Mouse (Mus musculus): ENCODE data around the gene Rps12. TPM values are rescaled to one million over a fixed set of nuclear protein-coding genes. Genes with fewer than 3 reads are reported as not detected.
"Not testable (repeated sequence)": the region's sequence is repeated elsewhere in the genome, so short reads cannot be mapped to it uniquely, and the experiment has no call there.

Rps12 gene
- polyA plus RNA-seq, 1 experiment = 4,767 TPM

DNA sequence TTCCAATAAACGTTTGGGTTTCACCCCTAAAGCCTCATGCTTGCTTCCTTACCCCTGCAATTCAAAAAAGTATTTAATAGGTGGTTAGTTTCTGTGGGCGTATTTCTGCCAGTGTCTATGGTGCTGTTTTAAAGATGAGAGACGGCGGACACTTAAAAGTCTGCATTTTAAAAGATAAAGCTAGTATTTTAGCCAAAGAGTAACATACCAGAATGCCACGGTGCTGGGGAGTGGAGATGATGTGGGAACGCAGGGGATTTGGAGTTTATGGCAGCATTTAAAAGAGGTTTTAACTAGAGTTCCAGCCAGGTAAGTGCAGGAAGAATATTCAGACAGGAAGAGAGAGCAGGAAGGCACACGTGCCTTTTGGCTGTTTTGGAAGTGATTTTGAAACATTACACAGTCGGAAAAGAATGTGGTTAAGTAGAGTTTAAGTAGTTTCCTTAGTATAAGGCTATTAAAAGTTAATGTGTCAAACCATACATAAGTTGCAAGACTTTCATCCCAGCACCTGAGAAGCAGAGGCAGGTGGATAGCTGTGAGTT lies 1.1 kb upstream of the Rps12 start:
- peak overlapping the region; percentile 93 for H3K4me2 ChIP-seq (ENCODE audit: low read depth)
- TF ChIP-seq POLR2AphosphoS2 (IDR thresholded peaks at IDR 0.05; ENCODE audit: insufficient read length, low read depth) (no peak), TCF3 (IDR thresholded peaks at IDR 0.05; ENCODE audit: insufficient read length, low read depth) (no peak), E2F4 (IDR thresholded peaks at IDR 0.05; ENCODE audit: insufficient read depth) (no peak), SRF (IDR thresholded peaks at IDR 0.05; ENCODE audit: control insufficient read depth, insufficient read length, low read depth) (no peak), CEBPB (IDR thresholded peaks at IDR 0.05; ENCODE audit: insufficient read depth, poor library complexity, severe bottlenecking) (no peak)
- peak overlapping the region; percentile 86 for H3K4me3 ChIP-seq
- peaks cover 27% of the 10 kb centered on the region for H3K79me2 ChIP-seq (ENCODE audit: control insufficient read depth, insufficient read depth)
- H3ac ChIP-seq (ENCODE audit: control insufficient read depth, insufficient read length) = peak overlapping the region; percentile 18
- peaks cover 33% of the 10 kb centered on the region for H3K36me3 ChIP-seq (ENCODE audit: control insufficient read depth, insufficient read depth)
- no peaks in the 10 kb centered on the region for H3K27me3 ChIP-seq (ENCODE audit: control insufficient read depth, insufficient read depth, insufficient read length)

DNA sequence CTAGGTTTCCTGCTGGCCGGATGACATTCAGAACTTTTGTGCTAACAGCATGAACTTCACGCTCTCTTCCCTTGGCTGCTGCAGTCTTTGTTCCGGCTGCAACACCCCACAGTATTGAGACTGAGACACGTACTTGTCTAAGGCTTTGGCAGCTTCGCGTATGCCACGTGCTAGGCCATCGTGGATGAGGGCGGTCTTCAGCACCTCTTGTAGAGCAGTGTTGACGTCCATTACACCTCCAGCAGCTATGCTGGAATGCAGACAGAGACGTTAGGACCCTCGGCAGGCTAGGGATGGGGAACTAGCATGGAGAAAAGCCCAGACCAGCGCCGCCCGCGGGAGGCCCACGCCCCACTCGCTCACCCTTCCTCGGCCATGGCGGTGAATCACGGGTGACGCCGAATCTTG lies 440 bp downstream of the Rps12 start:
- not testable (repeated sequence) for H3K27me3 ChIP-seq (ENCODE audit: control insufficient read depth, insufficient read depth, insufficient read length)
- Histone ChIP-seq H3K4me2 (ENCODE audit: low read depth) (peak overlapping the region; percentile 87), H3K79me2 (ENCODE audit: control insufficient read depth, insufficient read depth) (peaks cover 27% of the 10 kb centered on the region), H3ac (ENCODE audit: control insufficient read depth, insufficient read length) (peak overlapping the region; percentile 18), H3K4me3 (peak overlapping the region; percentile 86), H3K36me3 (ENCODE audit: control insufficient read depth, insufficient read depth) (peaks cover 34% of the 10 kb centered on the region)
- peak; percentile 28 for TF ChIP-seq MAX (IDR thresholded peaks at IDR 0.05; ENCODE audit: low read depth)

DNA sequence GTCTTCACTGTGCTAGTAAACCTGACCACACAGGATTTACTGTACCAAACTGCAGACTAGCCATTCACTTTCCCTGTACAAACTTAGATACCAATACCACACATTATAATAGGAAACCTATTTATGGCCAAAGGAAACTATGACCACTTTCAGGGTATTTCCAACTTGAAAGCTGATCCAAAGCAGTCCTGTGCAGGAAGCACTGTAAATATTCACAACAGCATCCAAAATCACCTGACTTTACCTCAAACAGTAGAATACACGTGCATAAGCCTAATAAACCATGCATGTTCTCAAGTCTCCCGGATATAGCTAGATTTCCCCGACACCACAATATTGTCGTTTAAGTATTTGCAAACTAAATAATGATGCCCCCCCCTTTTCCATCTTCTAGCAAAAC lies 1.0 kb downstream of the Rps12 start:
- H3K4me3 ChIP-seq = peak overlapping the region; percentile 86
- H3K79me2 ChIP-seq (ENCODE audit: control insufficient read depth, insufficient read depth) = peaks cover 27% of the 10 kb centered on the region
- no peaks in the 10 kb centered on the region for H3K27me3 ChIP-seq (ENCODE audit: control insufficient read depth, insufficient read depth, insufficient read length)
- H3ac ChIP-seq (ENCODE audit: control insufficient read depth, insufficient read length) = peak overlapping the region; percentile 18
- peak overlapping the region; percentile 87 for H3K4me2 ChIP-seq (ENCODE audit: low read depth)
- TF ChIP-seq MYOG (IDR thresholded peaks at IDR 0.05; ENCODE audit: control insufficient read depth in 1 of 3, insufficient read depth in 1 of 3, insufficient read length in 2 of 3, low read depth in 2 of 3) (no peak), TCF12 (IDR thresholded peaks at IDR 0.05; ENCODE audit: insufficient read depth, poor library complexity, severe bottlenecking) (no peak), REST (IDR thresholded peaks at IDR 0.05; ENCODE audit: insufficient read depth, insufficient read length) (no peak), TCF3 (IDR thresholded peaks at IDR 0.05; ENCODE audit: insufficient read length, low read depth) (no peak), POLR2AphosphoS2 (IDR thresholded peaks at IDR 0.05; ENCODE audit: insufficient read length, low read depth) (no peak), MAX (IDR thresholded peaks at IDR 0.05; ENCODE audit: low read depth) (no peak), MYOD1 (IDR thresholded peaks at IDR 0.05; ENCODE audit: control insufficient read depth in 1 of 3, insufficient read length in 2 of 3, low read depth in 2 of 3) (no peak)
- H3K36me3 ChIP-seq (ENCODE audit: control insufficient read depth, insufficient read depth) = peaks cover 34% of the 10 kb centered on the region

DNA sequence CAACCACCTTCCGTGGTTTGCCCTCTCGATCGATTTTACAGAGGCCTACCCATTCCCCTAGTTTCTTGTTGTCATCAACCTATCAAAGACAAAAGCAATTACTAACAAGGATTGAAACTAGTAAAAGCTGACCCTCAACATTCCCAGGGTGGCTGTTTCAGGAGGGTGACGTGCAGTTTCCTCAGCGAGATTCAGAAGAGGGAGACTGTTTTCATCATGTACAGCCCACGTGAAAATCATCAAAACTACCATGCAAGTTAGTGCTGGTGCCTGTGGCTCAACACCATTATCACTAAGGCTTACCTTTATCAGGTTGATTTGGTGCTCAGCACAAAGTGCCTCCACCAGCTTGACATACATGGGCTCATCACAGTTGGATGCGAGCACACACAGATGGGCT lies 1.5 kb downstream of the Rps12 start:
- not testable (repeated sequence) for H3K27me3 ChIP-seq (ENCODE audit: control insufficient read depth, insufficient read depth, insufficient read length)
- H3K4me2 ChIP-seq (ENCODE audit: low read depth) = peak overlapping the region; percentile 87
- H3K4me3 ChIP-seq = peak overlapping the region; percentile 86
- peak overlapping the region; percentile 18 for H3ac ChIP-seq (ENCODE audit: control insufficient read depth, insufficient read length)
- H3K79me2 ChIP-seq (ENCODE audit: control insufficient read depth, insufficient read depth) = peaks cover 27% of the 10 kb centered on the region
- peaks cover 34% of the 10 kb centered on the region for H3K36me3 ChIP-seq (ENCODE audit: control insufficient read depth, insufficient read depth)
- TF ChIP-seq POLR2AphosphoS2 (IDR thresholded peaks at IDR 0.05; ENCODE audit: insufficient read length, low read depth) = peak; percentile 27

DNA sequence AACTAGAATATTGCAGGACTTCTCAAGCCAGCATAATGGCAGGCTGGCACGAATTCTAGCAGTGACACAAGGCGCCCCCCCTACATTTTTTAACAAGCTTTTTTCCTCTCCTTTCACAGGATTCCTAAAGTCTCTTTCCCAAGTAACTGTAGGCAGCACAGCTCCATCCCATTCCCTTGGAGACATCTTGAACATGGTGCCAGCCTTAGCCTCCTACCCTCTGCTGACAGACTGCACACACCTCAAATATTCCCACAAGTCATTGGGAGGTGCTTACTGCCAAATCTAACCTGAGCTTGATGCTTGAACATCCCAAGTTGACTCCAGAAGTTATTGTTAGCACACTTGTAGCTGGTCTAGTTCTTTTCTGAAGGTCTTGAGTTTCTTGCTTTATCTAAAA lies 3.0 kb downstream of the Rps12 start:
- Histone ChIP-seq H3ac (ENCODE audit: control insufficient read depth, insufficient read length) (no peak overlapping the region), H3K4me3 (no peak overlapping the region), H3K36me3 (ENCODE audit: control insufficient read depth, insufficient read depth) (peaks cover 34% of the 10 kb centered on the region), H3K79me2 (ENCODE audit: control insufficient read depth, insufficient read depth) (peaks cover 27% of the 10 kb centered on the region), H3K27me3 (ENCODE audit: control insufficient read depth, insufficient read depth, insufficient read length) (no peaks in the 10 kb centered on the region), H3K4me2 (ENCODE audit: low read depth) (peak overlapping the region; percentile 87)
- TF ChIP-seq POLR2AphosphoS2 (IDR thresholded peaks at IDR 0.05; ENCODE audit: insufficient read length, low read depth) = peak; percentile 60
- TF ChIP-seq E2F4 (IDR thresholded peaks at IDR 0.05; ENCODE audit: insufficient read depth) = no peak

DNA sequence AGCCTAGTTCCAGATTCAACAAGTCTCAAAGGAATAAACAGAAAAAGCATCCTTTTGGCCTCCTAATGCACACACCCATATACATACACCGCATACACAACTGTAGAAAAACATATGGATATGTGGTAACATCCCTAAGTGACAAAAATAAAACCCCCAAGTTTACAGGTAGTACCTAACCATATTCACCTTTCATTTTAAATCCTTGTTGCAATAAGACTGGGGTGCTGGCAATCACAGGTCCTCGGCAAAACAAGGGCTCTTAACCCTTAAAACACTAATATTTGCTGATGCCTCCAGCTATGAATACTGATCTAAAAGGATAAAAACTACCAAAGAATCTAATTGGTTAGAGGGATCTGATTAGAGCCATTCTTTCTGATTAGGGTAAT lies 3.6 kb downstream of the Rps12 start:
- Histone ChIP-seq H3K4me3 (no peak overlapping the region), H3K79me2 (ENCODE audit: control insufficient read depth, insufficient read depth) (peaks cover 27% of the 10 kb centered on the region)

More for the DNA sequence above, 3.6 kb downstream of the Rps12 start:
- no peak overlapping the region for H3K4me2 ChIP-seq (ENCODE audit: low read depth)
- no peaks in the 10 kb centered on the region for H3K27me3 ChIP-seq (ENCODE audit: control insufficient read depth, insufficient read depth, insufficient read length)
- H3ac ChIP-seq (ENCODE audit: control insufficient read depth, insufficient read length) = no peak overlapping the region
- no peak for TF ChIP-seq REST (IDR thresholded peaks at IDR 0.05; ENCODE audit: insufficient read depth, insufficient read length)
- no peak for TF ChIP-seq SRF (IDR thresholded peaks at IDR 0.05; ENCODE audit: control insufficient read depth, insufficient read length, low read depth)
- H3K36me3 ChIP-seq (ENCODE audit: control insufficient read depth, insufficient read depth) = peaks cover 34% of the 10 kb centered on the region

Measured in myocyte (in vitro differentiated cells).